9 mouse cellular contexts compared by ENCODE assay signal in genomic region chr9:102511423-102511822, GRCm38 (mm10). TPM values are rescaled to one million over a fixed set of nuclear protein-coding genes. Genes with fewer than 3 reads are reported as not detected.
A peak's percentile ranks its signal among the peaks of the same experiment; 100 is the strongest.
DNase-seq lines count a peak whose midpoint lies in the region; ATAC-seq and TF ChIP-seq lines count a peak whose summit lies in the region.
"Had no signal": no experiment of that assay in that cellular context is flagged by ENCODE, and none has a peak within 500 bp of the region (broad histone marks: within the 10 kb centered on the region; RNA-seq: fewer than 3 reads in every experiment).

No protein-coding gene starts in this region.

- H3K36me3 ChIP-seq in midbrain, embryonic 13.5 days = no peaks in the 10 kb centered on the region
- no peaks in the 10 kb centered on the region for H3K36me3 ChIP-seq in midbrain, embryonic 14.5 days (ENCODE audit: control insufficient read depth, insufficient read depth, low read length)
- no peaks in the 10 kb centered on the region for H3K36me3 ChIP-seq in heart, embryonic 11.5 days (ENCODE audit: control insufficient read depth, insufficient read depth, low read length)
- no peaks in the 10 kb centered on the region for H3K36me3 ChIP-seq in stomach, postnatal 0 days (ENCODE audit: control insufficient read depth, insufficient read depth, low read length)

- no peak overlapping the region for H3K27ac ChIP-seq in midbrain, embryonic 13.5 days
- no peak overlapping the region for H3K27ac ChIP-seq in midbrain, embryonic 14.5 days (replicated peaks; ENCODE audit: low read depth, low read length)
- no peak overlapping the region for H3K27ac ChIP-seq in heart, embryonic 11.5 days (ENCODE audit: low read depth, low read length)
- no peak overlapping the region for H3K27ac ChIP-seq in stomach, postnatal 0 days (replicated peaks)

- WGBS in midbrain, embryonic 13.5 days = 60% methylated on average over 8 of the region's 8 CpGs
- WGBS in midbrain, embryonic 14.5 days = 54% methylated on average over 8 of the region's 8 CpGs
- 32% methylated on average over 8 of the region's 8 CpGs for WGBS in heart, embryonic 11.5 days (ENCODE audit: insufficient replicate concordance)
- 35% methylated on average over 8 of the region's 8 CpGs for WGBS in stomach, postnatal 0 days

- peaks cover 21% of the 10 kb centered on the region for H3K27me3 ChIP-seq in midbrain, embryonic 13.5 days
- H3K27me3 ChIP-seq in midbrain, embryonic 14.5 days (ENCODE audit: control insufficient read depth, insufficient read depth, low read length) = peaks cover 10% of the 10 kb centered on the region; the same call in 1 of the 2 replicates
- peaks cover 23% of the 10 kb centered on the region for H3K27me3 ChIP-seq in heart, embryonic 11.5 days (ENCODE audit: control insufficient read depth, insufficient read depth, low read length)
- H3K27me3 ChIP-seq in stomach, postnatal 0 days (ENCODE audit: control insufficient read depth, insufficient read depth, low read length) = no peaks in the 10 kb centered on the region

- TF ChIP-seq EP300 in stomach, postnatal 0 days (optimal IDR thresholded peaks at IDR 0.05) = no peak

- no peak overlapping the region for H3K4me3 ChIP-seq in midbrain, embryonic 13.5 days (replicated peaks)
- H3K4me3 ChIP-seq in midbrain, embryonic 14.5 days (replicated peaks; ENCODE audit: low read depth, low read length) = no peak overlapping the region
- no peak overlapping the region for H3K4me3 ChIP-seq in heart, embryonic 11.5 days (ENCODE audit: low read depth, low read length)
- H3K4me3 ChIP-seq in stomach, postnatal 0 days (ENCODE audit: low read depth, low read length) = no peak overlapping the region

- no peak overlapping the region for H3K4me2 ChIP-seq in midbrain, embryonic 13.5 days (replicated peaks)
- H3K4me2 ChIP-seq in midbrain, embryonic 14.5 days (ENCODE audit: low read length) = no peak overlapping the region
- H3K4me2 ChIP-seq in heart, embryonic 11.5 days = peak overlapping the region; percentile 24
- H3K4me2 ChIP-seq in stomach, postnatal 0 days (replicated peaks; ENCODE audit: low read depth) = no peak overlapping the region

- H3K4me1 ChIP-seq in midbrain, embryonic 13.5 days (replicated peaks) = peaks cover 3% of the 10 kb centered on the region
- no peaks in the 10 kb centered on the region for H3K4me1 ChIP-seq in midbrain, embryonic 14.5 days (ENCODE audit: control insufficient read depth, insufficient read depth, low read length)
- no peaks in the 10 kb centered on the region for H3K4me1 ChIP-seq in heart, embryonic 11.5 days (ENCODE audit: control insufficient read depth, insufficient read depth, low read length)
- no peaks in the 10 kb centered on the region for H3K4me1 ChIP-seq in stomach, postnatal 0 days (replicated peaks; ENCODE audit: control insufficient read depth, insufficient read depth)

- no peak for TF ChIP-seq CTCF in stomach, postnatal 0 days (IDR thresholded peaks at IDR 0.05; ENCODE audit: low read depth)

- no peaks in the 10 kb centered on the region for H3K9me3 ChIP-seq in midbrain, embryonic 13.5 days
- no peaks in the 10 kb centered on the region for H3K9me3 ChIP-seq in midbrain, embryonic 14.5 days (ENCODE audit: control insufficient read depth, low read length)
- no peaks in the 10 kb centered on the region for H3K9me3 ChIP-seq in heart, embryonic 11.5 days (replicated peaks; ENCODE audit: control insufficient read depth, low read length)
- H3K9me3 ChIP-seq in stomach, postnatal 0 days (ENCODE audit: control insufficient read depth, low read length) = no peaks in the 10 kb centered on the region

- H3K9ac ChIP-seq in midbrain, embryonic 13.5 days (replicated peaks) = no peak overlapping the region
- H3K9ac ChIP-seq in midbrain, embryonic 14.5 days (replicated peaks; ENCODE audit: low read length) = no peak overlapping the region
- no peak overlapping the region for H3K9ac ChIP-seq in heart, embryonic 11.5 days (ENCODE audit: low read depth, low read length)
- no peak overlapping the region for H3K9ac ChIP-seq in stomach, postnatal 0 days (ENCODE audit: low read length)

- ATAC-seq in midbrain, embryonic 13.5 days = 0 out of 2 replicates have a peak, but pooled peaks have one; percentile 48
- ATAC-seq in midbrain, embryonic 14.5 days (ENCODE audit: low FRiP score, low TSS enrichment) = no peak
- ATAC-seq in heart, embryonic 11.5 days (replicated peaks; ENCODE audit: insufficient number of reproducible peaks, low FRiP score, low TSS enrichment) = peak; percentile 74; the same call in 1 of the 2 replicates
- peak; percentile 54 for ATAC-seq in stomach, postnatal 0 days (ENCODE audit: low FRiP score, low TSS enrichment)

- peak; percentile 32 for DNase-seq in embryo, embryonic 10 days (ENCODE audit: low spot score)
- DNase-seq in embryo, embryonic 10.5 days (ENCODE audit: low spot score) = no peak
- DNase-seq in midbrain, embryonic 14.5 days = no peak
- no peak for DNase-seq in stomach, postnatal 0 days (ENCODE audit: low spot score)
- no peak for DNase-seq in urinary bladder, adult 18-20 months (ENCODE audit: low spot score in 2 of 2)
- DNase-seq in retina, embryonic 14.5 days (ENCODE audit: low spot score) = no peak

RNA-seq across cellular contexts. Expression of gene Ky, which starts 5.9 kb away (rescaled TPM):
- 0.17 and 0.32 TPM in 2 replicates for polyA plus RNA-seq in midbrain, embryonic 13.5 days (2015; fragmentation: Nextera tagmentation; extraction: Ambion mirVana)
- polyA plus RNA-seq in midbrain, embryonic 14.5 days (2014; fragmentation: Nextera tagmentation; extraction: Ambion mirVana) = 0.54 and 0.72 TPM in 2 replicates
- polyA plus RNA-seq in heart, embryonic 11.5 days (2014; fragmentation: Nextera tagmentation; extraction: Ambion mirVana) = 0.27 and 2.3 TPM in 2 replicates
- 0.08 and 0.13 TPM in 2 replicates for polyA plus RNA-seq in stomach, postnatal 0 days (2015; fragmentation: Nextera tagmentation; extraction: Ambion mirVana)
- polyA plus RNA-seq: liver, adult 2 months had no signal
